Mouse (Mus musculus) heart, postnatal 4 days (tissue): ENCODE measurements around the gene Mrps35. TPM values are rescaled to one million over a fixed set of nuclear protein-coding genes. Genes with fewer than 3 reads are reported as not detected.

Experiments
- DNase-seq: peaks from one replicate; pipeline ENCODE4 v3.0.0; 2021
- total RNA-seq, 2 experiments: library from RNA; stranded (reverse); gene quantifications; 2 replicates each; pipeline ENCODE4 v1.2.3; 2021

The Mrps35 gene
- 100 to 1,000 TPM; 145 to 147 TPM for total RNA-seq

DNA sequence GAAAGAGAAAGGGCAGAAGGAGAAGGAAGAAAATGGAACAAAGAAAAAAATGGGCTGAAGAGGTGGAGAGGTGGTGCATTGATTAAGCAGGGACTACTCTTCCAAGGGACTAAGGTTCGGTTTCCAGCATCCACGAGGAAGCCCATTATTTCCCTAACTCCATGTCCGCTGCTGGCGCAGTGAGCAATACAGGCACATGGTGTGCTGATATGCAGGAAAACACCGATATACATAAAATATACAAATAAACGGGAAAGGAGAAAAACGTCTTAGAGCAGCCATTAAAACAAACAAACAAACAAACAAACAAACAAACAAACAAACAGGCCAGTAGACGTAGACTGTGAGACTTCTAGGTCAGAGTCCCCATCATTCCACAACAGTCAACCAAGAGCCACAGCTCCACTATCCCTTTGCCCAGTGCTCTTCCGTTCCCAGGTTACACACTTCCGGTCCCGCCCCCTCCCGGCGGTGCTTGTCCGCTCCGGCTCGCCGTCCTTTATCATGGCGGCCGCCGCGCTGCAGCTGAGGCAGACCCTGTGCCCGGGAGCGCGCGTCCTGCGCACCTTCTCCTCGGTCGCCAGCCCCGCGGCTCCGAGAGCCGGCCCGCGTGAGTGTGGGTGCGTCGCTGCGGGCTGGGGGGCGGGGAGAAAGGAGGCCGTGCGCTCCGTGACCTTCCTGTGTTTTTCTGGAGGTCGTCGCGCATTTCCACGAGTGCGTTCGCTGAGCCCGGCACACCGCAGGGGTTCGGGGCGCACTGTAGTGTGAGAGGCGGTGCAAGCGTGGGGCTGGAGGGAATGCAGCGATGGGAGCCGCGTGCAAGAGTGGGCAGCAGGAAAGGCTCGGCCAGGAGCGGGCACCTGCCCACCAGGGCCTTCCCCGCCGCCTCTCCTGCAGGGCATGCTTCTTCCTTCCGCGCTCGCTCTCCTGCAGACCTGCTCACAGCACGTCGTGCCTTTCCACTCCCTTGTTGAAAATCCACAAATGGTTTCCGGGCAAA lies at the start of gene Mrps35:
Gene Mrps35 (plus strand): TSS at position 474 of the 1,000 bp plus-strand sequence.
- peak; percentile 93 for DNase-seq

DNA sequence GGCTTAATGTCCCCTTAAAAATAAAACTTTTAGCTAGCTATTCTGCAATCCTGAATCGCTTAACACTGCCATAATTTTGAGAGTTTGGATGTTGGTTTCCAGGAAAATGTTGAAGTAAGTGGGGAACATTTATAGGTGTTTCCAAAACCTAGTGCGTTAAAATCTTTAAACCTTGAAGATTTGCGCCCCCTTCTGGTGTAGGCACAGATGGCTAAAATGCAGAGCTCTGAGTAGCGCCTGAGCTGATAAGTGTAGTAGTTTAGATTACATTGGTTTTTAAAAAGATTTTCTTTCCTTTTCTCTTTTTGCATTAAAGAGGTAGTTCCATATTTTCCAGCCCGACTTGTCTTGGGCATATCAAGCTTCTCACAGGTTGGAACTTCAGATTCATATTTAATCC lies 48.3 kb upstream of the Mrps35 start:
- peak; percentile 78 for DNase-seq

DNA sequence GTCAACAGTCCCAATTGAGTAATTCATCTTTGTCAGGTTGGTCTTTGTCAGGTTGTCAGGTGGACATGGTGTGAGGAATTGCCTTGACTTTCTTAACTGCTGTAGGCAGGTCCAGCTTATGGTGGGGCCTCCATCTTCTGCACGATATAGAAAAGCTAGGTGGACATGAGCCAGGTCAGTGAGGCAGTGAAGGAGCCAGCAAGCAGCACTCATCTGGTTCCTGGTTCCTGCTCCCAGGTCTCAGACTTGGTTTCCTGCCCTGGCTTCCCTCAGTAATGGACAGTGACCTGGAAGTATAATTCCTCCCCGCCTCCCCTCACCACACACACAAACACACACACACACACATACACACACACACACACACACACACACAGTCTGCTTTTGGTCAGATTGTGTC lies 47.2 kb upstream of the Mrps35 start:
- DNase-seq: no peak

DNA sequence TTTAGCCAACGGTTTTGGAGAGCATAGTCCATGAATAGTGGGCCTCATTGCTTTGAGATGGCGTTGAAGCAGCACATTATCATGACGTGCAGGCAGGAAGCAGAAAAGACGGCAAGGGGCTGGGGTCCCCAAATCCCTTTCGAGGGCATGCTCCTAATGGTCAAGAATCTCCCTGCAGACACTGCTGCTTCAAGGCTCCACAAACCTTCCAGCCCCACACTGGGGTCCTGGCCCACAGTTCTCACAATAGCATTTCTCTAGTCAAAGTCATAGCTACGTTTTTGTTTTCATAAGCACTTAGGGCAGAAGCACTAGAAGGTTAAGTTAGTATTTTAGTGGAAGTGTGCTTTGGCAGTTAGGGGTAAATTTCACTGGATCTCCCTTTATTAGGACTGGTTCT lies 46.7 kb upstream of the Mrps35 start:
- no peak for DNase-seq

DNA sequence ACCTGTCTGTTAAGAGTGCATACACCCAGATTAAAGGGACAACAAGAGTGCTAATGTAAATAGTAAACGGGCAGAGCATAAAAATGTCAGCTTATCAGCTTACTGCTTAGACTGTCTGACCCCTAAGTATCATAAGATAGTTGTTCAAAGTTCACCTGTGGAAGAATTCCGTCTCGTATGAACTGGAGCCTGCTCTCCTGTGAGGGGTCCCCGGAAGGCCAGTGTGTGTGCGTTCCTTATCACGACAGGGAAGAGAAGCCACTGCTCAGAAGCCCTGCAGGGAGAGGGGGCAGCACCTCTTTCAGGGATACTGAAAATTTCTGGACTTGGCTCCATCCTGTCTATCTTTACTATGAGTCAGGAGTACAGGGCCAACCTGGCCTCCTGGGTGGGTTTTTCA lies 45.6 kb upstream of the Mrps35 start:
- DNase-seq: no peak

DNA sequence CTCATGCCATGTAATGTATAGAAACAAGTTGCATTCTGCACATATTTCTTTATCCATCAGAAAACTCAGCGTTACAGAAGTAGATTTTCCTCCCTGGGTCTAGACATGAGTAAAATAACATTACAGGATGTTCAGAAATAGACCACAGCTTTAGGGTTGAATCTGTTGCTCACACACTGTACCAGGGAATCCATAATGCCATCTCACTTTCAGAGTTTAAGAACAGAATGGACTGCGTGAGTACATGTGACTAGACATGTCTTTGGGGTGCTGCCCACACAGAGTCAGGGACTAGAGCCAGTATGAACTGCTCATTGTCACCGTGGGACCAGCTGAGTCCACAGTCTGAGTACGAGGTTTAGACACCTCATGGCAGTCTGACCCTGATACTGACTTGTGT lies 43.9 kb upstream of the Mrps35 start:
- DNase-seq: no peak

DNA sequence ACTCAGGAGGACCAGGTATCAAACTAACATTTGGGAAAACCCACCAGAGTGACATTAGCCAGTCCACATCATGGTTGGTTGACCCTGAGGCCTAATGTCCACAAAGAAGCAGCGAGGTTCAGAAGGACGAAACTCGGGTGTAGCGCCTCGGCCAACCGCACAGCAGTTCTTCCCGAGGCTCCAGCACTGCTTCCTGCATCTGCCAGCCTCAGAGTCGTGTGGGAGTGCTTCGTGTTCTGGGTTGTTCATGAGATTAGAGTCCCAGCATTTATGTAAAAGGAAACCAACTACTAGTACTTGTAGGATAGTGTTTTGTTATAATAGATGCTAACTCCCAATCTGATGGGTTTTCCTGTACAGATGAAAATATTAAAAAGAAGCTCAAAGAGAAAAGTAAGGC lies 43.3 kb upstream of the Mrps35 start:
- no peak for DNase-seq

DNA sequence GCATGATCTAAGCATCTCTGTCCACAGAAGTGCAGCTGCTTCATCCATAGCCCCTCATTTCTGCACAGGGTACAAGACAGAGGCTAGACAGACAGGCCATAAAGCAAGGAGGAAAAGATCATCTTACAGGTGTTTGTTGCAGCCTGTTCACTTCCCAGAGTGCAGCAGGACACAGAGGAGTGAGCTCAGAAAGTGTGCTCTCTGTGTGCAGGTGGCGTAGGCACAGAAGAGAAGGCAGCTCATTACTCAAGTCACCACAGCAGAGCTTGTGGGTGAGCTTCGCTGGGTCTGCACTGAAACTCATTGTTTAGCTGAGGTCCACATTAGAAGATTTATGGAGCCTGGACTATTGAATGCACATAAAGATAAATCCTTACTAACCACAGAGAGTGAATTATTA lies 42.8 kb upstream of the Mrps35 start:
- DNase-seq: no peak

DNA sequence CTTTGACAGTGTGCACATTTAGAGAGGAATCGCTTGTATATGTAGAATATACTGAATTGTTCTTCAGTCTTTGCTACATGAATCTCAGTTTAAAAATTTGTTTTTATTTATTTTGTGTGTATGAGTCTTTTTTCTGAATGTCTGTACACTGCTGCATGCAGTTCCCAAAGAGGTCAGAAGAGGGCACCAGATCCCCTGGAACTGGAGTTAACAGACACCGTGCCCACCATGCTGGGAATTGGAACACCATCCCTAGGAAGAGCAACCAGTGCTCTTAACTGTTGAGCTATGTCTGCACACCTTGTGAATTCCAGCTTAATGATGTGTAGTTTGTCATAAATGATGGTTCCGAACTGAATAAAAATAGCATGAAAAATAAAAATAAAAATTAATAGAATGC lies 34.4 kb upstream of the Mrps35 start:
- DNase-seq: peak; percentile 69

DNA sequence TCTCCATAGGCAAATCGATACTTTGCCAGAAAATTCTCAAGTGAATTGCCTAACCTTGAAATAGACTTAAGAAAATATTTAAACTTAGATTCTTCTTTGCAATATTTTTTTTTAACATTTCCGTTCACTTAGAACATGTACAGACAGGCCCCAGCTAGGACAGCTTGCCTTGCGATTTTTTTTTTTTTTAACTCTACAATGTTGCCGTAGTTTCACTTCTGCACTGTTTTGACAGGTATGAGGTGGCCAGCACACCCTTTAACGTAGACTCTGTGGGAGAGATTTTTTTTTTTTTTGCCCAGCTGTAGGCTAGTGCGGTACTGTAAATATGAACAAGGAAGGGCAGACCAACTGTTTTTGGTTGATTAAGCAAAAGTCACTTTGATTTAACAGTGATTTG lies 32.2 kb upstream of the Mrps35 start:
- DNase-seq: no peak

DNA sequence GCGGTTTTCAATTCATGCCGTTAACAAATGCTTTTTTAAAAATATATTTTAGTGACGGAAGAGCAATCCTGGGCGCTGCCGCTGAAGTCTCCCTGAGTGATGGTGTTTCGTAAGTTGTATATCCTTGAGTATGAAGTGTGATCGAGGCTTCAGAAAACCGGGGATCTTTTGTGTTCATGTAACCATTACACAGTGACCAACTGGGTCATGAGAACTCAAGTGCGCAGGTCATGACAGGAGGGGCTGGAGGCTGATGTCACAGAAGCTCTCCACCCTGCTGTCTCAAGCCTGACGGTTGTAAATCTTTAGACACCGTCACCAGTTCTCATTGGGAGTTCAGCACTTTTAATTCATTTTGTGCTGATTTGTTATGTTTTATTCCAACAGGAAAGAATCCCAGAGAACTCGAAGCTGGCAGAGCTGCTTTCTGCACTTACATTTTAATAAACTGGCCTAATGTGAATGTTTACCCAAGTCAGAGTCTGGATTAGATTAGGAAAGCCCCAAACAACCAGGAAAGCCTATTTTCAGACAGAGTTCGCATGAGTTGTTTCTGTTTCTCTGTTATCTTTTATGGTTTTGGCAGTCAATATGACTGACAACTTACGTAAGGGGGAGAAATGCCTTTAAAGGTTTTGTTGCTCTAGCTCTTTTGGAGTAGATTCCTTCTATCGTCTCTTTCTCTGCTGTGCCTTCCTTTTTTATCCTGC lies 31.6 kb upstream of the Mrps35 start:
- DNase-seq: no peak

DNA sequence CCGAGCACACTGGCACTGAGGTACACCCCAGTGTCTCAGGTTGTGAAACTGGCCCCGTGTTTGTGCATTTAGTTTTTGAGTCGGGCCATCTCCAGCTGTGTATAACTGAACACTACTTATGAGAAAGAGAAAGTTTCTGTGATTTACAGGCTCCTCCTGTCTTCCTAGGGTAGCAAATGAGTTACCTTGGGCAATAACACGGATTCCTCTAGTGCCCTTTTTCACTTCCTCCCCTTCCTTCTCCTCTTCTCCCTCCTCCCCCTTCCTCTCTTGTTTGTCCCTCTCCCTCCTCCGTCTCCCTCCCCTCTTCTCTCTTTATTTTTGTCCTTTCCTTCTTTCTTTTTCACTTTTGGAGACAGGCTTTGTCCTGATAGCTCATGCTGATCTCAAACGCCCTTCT lies 31.0 kb upstream of the Mrps35 start:
- no peak for DNase-seq

DNA sequence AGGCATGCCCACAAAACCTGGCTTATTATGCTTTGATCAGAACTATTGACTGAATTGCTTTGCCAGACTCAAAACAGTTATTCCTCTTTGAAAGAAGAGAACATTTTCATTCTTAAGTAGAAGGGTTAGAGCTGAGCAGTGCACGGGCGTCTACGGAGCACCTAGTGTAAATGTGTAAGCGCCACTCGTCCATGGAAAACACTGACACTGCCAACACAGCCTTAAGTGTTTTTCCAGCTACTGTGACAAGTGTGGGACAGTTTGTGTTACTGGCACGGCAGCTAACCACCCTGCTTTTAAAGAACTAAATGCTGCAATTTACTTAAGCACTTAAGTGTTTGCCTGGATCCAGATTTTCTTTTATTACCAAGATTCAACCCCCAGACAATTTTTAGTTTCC lies 30.6 kb upstream of the Mrps35 start:
- DNase-seq: no peak

DNA sequence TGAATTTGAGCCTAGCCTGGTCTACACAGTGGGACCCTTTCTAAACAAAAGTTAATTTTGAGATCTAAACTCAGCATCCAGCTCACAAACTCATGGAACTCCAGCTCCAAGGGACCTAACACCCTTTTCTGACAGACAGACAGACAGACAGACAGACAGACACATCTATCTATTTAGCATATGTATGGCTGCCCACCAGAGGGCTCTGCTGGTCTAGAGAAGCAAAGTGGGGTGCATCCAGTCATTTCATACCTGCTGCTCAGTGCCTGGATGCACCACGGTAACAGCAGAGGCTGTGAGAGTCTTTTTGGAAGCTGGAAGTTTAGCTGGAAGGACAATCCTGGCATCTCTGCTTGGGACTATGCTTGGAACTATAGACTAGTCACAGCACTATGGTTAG lies 29.0 kb upstream of the Mrps35 start:
- DNase-seq: no peak

DNA sequence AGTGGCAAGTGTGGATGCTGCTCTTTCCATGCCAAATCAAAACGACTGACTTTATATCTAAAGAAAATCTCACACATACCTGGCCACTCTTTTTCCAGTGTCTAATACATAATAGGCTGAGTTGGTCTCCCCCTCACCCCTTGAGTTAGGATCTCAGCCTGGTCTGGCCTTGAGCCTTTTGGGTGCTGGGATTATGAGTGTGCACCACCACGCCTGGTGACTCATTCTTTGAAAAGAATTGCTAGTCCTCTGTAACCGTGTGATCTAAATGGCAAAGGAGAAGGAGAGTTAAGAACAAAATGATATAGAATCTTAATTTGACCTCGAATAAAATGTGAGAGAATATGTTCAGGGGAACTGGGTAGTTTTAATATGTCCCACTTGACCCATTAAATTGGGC lies 24.7 kb upstream of the Mrps35 start:
- no peak for DNase-seq

DNA sequence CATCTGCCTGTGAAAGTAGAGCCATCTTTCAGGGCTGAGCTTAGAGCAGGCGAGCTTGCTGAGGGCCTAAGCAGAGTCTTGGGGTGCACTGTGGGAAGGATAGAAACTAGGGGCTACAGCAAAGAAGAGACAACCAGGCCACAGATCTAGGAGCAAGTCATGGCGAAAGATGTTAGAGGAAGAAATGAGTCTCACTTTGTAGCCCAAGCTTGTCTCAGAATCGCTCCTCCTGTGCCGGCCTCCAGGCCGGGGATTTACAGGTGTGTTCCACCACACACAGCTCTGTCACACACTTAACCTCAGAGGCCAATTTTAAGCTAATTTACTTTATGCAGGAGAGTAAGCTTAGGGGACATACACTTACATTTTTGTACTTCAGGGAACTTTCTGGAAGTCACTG lies 24.2 kb upstream of the Mrps35 start:
- no peak for DNase-seq

DNA sequence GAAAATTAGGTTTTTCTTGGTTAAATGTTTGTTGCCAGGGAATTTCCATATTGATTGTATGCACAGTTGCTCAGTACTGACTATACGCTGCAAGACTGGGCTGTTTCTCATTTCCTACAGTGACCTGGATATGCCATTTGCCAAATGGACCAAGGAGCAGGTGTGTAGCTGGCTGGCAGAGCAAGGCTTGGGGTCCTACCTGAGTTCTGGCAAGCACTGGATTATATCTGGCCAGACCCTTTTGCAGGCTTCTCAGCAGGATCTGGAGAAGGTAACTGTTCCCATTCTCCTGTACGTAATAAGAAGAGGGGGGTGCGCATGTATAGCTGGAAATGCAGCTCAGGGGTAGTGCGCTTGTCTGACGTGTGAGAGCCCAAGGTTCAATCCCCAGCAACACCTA lies 21.4 kb upstream of the Mrps35 start:
- DNase-seq: no peak

DNA sequence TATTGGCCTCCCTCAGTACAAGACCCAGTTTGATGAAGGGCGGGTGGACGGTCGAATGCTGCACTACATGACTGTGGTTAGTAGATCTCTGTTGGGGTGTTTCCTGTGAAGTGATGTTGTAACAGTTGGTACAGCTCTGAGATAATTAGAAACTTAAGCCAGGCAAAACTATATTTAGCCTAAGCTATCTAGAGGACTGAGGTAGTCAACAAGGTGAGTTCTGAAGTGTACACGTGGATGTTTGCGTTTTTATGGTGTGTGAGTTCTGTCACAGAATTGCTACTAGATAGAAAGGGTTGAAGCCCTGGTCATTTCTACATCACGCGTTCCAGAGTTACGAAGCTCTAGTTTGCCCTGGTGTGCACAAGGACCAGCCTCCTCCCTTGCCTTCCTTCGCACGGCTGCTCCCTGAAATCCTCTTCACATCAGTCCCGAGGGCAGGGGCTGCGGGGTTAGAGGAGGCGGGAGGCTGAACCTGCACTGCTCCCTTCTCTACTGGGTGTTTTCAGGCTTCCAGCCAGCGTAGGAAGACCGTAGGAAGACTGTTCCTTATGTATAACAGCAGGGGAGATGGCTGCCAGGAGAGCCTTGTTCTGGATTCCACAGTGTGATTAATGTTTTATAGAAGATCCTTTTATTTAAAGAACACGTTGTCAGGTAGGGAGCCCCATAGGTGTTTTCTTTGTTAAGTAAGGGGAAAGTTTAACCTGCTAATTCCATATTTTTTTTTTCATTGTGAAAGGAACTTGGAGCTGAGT lies 20.0 kb upstream of the Mrps35 start:
- peak; percentile 23 for DNase-seq

DNA sequence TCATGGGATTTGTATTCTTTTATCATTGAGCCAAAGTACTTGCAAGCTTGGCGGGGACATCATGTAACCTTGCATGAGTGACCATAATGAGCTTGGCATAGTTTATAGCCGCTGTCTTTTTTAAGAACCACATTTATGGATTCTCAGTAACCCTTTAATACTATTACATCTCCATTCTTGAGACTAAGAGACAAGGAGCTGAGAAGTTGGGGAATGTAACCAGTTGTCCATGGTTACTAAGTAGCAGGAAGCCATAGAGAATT lies 19.5 kb upstream of the Mrps35 start:
- DNase-seq: no peak

DNA sequence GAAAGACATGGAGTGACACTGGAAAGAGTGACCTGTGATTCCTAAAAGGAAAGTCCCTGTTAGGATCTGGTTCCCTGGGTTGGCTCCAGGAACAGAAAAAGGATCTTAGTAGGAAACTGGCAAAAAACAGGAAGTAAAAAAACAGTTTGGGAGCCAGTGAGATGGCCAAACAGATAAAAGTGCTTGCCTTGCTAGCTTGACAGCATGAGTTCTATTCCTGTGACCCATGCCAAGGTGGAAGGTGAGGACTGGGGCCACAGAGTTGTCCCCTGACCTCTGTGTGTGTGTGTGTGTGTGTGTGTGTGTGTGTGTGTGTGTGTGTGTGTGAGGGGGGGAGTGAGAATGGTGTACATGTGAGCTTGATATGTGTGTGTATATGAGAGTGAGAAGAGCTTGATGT lies 19.0 kb upstream of the Mrps35 start:
- DNase-seq: no peak

DNA sequence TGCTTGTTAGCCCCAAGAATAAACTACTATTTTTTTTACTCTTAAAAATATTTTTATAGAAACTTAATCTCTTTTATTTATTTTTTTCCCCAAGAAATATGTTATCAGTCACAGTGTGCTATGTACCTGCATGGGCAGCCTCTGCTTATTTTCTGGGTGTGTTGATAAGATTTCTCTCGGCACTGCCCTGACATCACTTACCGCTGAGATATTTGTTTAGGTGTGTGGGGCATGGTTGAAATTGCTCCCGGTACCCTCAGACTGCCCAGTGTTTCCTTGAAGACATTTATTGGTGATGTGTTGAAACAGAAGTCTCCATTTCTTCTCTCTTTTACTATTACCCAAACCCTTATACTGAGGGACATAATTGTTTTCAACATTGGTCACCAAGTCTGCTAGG lies 17.8 kb upstream of the Mrps35 start:
- no peak for DNase-seq

DNA sequence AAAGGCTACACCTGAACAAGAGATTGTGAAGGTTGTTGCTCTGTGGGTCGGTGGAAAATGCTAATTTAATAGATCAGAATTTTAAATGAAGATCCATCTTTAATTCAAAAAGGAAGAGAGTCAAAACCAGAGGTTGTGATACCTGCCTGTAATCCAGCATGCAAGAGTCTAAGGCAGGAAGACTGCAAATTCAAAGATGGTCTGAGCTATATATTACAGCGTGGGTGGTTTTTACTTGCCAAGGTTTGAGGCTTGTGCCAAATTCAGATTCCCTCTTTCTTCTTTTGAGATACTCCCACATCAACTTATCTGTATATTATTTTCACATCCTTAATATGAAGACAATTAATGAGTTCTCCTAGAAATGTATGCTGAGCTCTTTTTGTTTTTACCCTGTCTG lies 14.2 kb upstream of the Mrps35 start:
- DNase-seq: no peak

DNA sequence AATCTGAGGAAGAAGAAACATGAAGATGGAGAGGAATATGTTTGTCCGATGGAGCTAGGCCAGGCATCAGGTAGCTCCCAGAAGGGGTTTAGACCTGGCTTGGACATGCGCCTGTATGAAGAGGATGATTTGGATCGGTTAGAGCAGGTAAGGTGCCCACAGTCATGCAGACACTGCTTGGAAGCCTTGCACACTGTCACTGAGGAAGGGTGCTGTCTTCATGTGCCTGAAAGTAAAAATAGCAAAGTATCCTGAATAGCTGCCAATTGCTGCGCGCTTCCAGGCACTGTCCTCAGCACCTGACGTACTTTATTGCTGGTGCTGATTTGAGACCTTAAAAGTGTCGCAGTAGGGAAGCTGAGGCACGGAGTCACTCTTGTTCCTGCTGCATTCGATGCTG lies 13.0 kb upstream of the Mrps35 start:
- peak; percentile 19 for DNase-seq
